Mouse (Mus musculus) limb, embryonic 11.5 days (tissue): ENCODE measurements at regions not wholly inside any gene's neighbourhood (a gene's known extent, or its start where the extent isn't known, plus 50 kb on each side); places are given as distances from the start of the nearest gene placed in this dataset.

ENCODE experiments used
- ATAC-seq: fragments of 200-750 bp; cut with Nextera tagmentation; 2 replicates; pipeline ENCODE4 v1.8.0; 2017; ENCODE audit warnings: low read depth; ENCODE audit not compliant: insufficient number of reproducible peaks, low FRiP score, low TSS enrichment
- DNase-seq: peaks from one replicate; pipeline ENCODE4 v3.0.0-alpha.2; 2015; ENCODE audit warnings: low spot score
- H3K27ac ChIP-seq: fragments of 300-500 bp; sonication (generic); replicated peaks from 2 replicates; pipeline ENCODE4 v1.5.1; 2014; ENCODE audit warnings: low read depth, mild to moderate bottlenecking, low read length
- H3K27me3 ChIP-seq: fragments of 300-500 bp; sonication (generic); 2 replicates; pipeline ENCODE4 v1.6.1; 2014; ENCODE audit warnings: mild to moderate bottlenecking, low read length, mixed read lengths; ENCODE audit not compliant: control insufficient read depth, insufficient read depth
- H3K36me3 ChIP-seq: fragments of 300-500 bp; sonication (generic); 2 replicates; pipeline ENCODE4 v1.6.1; 2014; ENCODE audit warnings: mild to moderate bottlenecking, low read length, moderate library complexity, mixed read lengths; ENCODE audit not compliant: control insufficient read depth, insufficient read depth
- H3K4me1 ChIP-seq: fragments of 300-500 bp; sonication (generic); 2 replicates; pipeline ENCODE4 v1.6.1; 2014; ENCODE audit warnings: low read length, mixed read lengths; ENCODE audit not compliant: control insufficient read depth, insufficient read depth
- H3K4me2 ChIP-seq: fragments of 300-500 bp; sonication (generic); 2 replicates; pipeline ENCODE4 v1.6.1; 2014; ENCODE audit warnings: low read depth, mild to moderate bottlenecking, moderate library complexity; ENCODE audit not compliant: severe bottlenecking
- H3K4me3 ChIP-seq: fragments of 300-500 bp; sonication (generic); 2 replicates; pipeline ENCODE4 v1.5.1; 2014; ENCODE audit warnings: low read depth, low read length
- H3K9ac ChIP-seq: fragments of 300-500 bp; sonication (generic); 2 replicates; pipeline ENCODE4 v1.6.1; 2014; ENCODE audit warnings: mild to moderate bottlenecking, low read length
- H3K9me3 ChIP-seq: fragments of 300-500 bp; sonication (generic); 2 replicates; pipeline ENCODE4 v1.6.1; 2016; ENCODE audit warnings: low read length; ENCODE audit not compliant: control insufficient read depth
- WGBS: fragments of 180-500 bp; shearing (Covaris S2); extraction: QIAGEN DNeasy Blood & Tissue Kit; methylation state at CpG from one replicate; pipeline ENCODE4 v1.1.7; 2014; 5-methylcytosine and 5-hydroxymethylcytosine counted together

- Histone ChIP-seq H3K36me3 (no peaks in the 10 kb centered on the region), H3K4me1 (peaks cover 9% of the 10 kb centered on the region; the same call in 1 of the 2 replicates), H3K27me3 (no peaks in the 10 kb centered on the region), H3K27ac (no peak overlapping the region), H3K9me3 (no peaks in the 10 kb centered on the region), H3K4me2 (no peak overlapping the region), H3K9ac (no peak overlapping the region), H3K4me3 (no peak overlapping the region)
- ATAC-seq: no peak
- WGBS: 62% methylated on average over 5 of the region's 5 CpGs
- DNase-seq: no peak
These were observed 869.2 kb downstream of the Zfp704 start for GRCm38 (mm10) chr3:8740710-8741109.

- H3K27me3 ChIP-seq: no peaks in the 10 kb centered on the region
- H3K36me3 ChIP-seq: no peaks in the 10 kb centered on the region
- no peak overlapping the region for H3K4me3 ChIP-seq
- peaks cover 9% of the 10 kb centered on the region; the same call in 1 of the 2 replicates for H3K4me1 ChIP-seq
- no peak overlapping the region for H3K9ac ChIP-seq
- DNase-seq: no peak
- WGBS: 82% methylated on average over 14 of the region's 14 CpGs
- no peak for ATAC-seq
- H3K27ac ChIP-seq: no peak overlapping the region
- no peak overlapping the region for H3K4me2 ChIP-seq
- no peaks in the 10 kb centered on the region for H3K9me3 ChIP-seq
These were observed 870.6 kb downstream of the Zfp704 start for GRCm38 (mm10) chr3:8739299-8739698.

- no peak overlapping the region for H3K9ac ChIP-seq
- H3K27me3 ChIP-seq: no peaks in the 10 kb centered on the region
- H3K27ac ChIP-seq: no peak overlapping the region
- peaks cover 9% of the 10 kb centered on the region; the same call in 1 of the 2 replicates for H3K4me1 ChIP-seq
- ATAC-seq (peak; percentile 45; the same call in 1 of the 2 replicates), DNase-seq (no peak)
- no peaks in the 10 kb centered on the region for H3K9me3 ChIP-seq
- H3K4me3 ChIP-seq: no peak overlapping the region
- 9% methylated on average over 10 of the region's 10 CpGs for WGBS
- H3K4me2 ChIP-seq: no peak overlapping the region
- no peaks in the 10 kb centered on the region for H3K36me3 ChIP-seq
These were observed 873.5 kb downstream of the Zfp704 start for GRCm38 (mm10) chr3:8736239-8736953.

- no peak overlapping the region for H3K9ac ChIP-seq
- no peaks in the 10 kb centered on the region for H3K9me3 ChIP-seq
- no peak overlapping the region for H3K4me3 ChIP-seq
- DNase-seq (no peak), ATAC-seq (no peak)
- 85% methylated on average over 3 of the region's 3 CpGs for WGBS
- H3K4me2 ChIP-seq: no peak overlapping the region
- no peak overlapping the region for H3K27ac ChIP-seq
- H3K27me3 ChIP-seq: no peaks in the 10 kb centered on the region
- H3K4me1 ChIP-seq: peaks cover 9% of the 10 kb centered on the region; the same call in 1 of the 2 replicates
- no peaks in the 10 kb centered on the region for H3K36me3 ChIP-seq
These were observed 875.8 kb downstream of the Zfp704 start for GRCm38 (mm10) chr3:8734096-8734495.

GRCm38 (mm10) chr3:8731398-8731797, 878.5 kb downstream of the Zfp704 start:
- Histone ChIP-seq H3K27ac (no peak overlapping the region), H3K4me2 (no peak overlapping the region; the same call in 1 of the 2 replicates), H3K4me3 (no peak overlapping the region), H3K4me1 (peaks cover 5% of the 10 kb centered on the region; the same call in 1 of the 2 replicates), H3K9ac (no peak overlapping the region), H3K9me3 (no peaks in the 10 kb centered on the region), H3K36me3 (no peaks in the 10 kb centered on the region), H3K27me3 (no peaks in the 10 kb centered on the region)
- DNase-seq (no peak), ATAC-seq (no peak)
- 45% methylated on average over 6 of the region's 6 CpGs for WGBS

GRCm38 (mm10) chr3:8721628-8722594, 888.0 kb downstream of the Zfp704 start:
- Histone ChIP-seq H3K9me3 (no peaks in the 10 kb centered on the region), H3K4me1 (peaks cover 25% of the 10 kb centered on the region), H3K4me2 (no peak overlapping the region), H3K27ac (no peak overlapping the region), H3K9ac (no peak overlapping the region), H3K27me3 (no peaks in the 10 kb centered on the region), H3K4me3 (no peak overlapping the region), H3K36me3 (no peaks in the 10 kb centered on the region)
- DNase-seq: no peak
- no peak for ATAC-seq
- 37% methylated on average over 4 of the region's 4 CpGs for WGBS

GRCm38 (mm10) chr3:8720586-8721100, 889.2 kb downstream of the Zfp704 start:
- WGBS: 81% methylated on average over 7 of the region's 7 CpGs
- Histone ChIP-seq H3K4me2 (no peak overlapping the region), H3K27ac (no peak overlapping the region), H3K27me3 (no peaks in the 10 kb centered on the region), H3K9ac (no peak overlapping the region), H3K4me1 (peaks cover 31% of the 10 kb centered on the region), H3K9me3 (no peaks in the 10 kb centered on the region), H3K36me3 (no peaks in the 10 kb centered on the region), H3K4me3 (no peak overlapping the region)
- DNase-seq (no peak), ATAC-seq (no peak)

- peak overlapping the region; percentile 56 for H3K4me2 ChIP-seq
- H3K4me3 ChIP-seq: no peak overlapping the region
- H3K27ac ChIP-seq: peak overlapping the region; percentile 81; the same call in 1 of the 2 replicates
- H3K9me3 ChIP-seq: no peaks in the 10 kb centered on the region
- no peaks in the 10 kb centered on the region for H3K27me3 ChIP-seq
- 0 out of 2 replicates have a peak, but pooled peaks have one; percentile 4 for ATAC-seq
- H3K36me3 ChIP-seq: no peaks in the 10 kb centered on the region
- 7% methylated on average over 9 of the region's 9 CpGs for WGBS
- peaks cover 27% of the 10 kb centered on the region for H3K4me1 ChIP-seq
- DNase-seq: peak; percentile 42
- no peak overlapping the region for H3K9ac ChIP-seq
These were observed 891.7 kb downstream of the Zfp704 start for GRCm38 (mm10) chr3:8718206-8718605.
